Mouse (Mus musculus): ENCODE data around the gene Yeats4. TPM values are rescaled to one million over a fixed set of nuclear protein-coding genes. Genes with fewer than 3 reads are reported as not detected.
"Not testable (repeated sequence)": the region's sequence is repeated elsewhere in the genome, so short reads cannot be mapped to it uniquely, and the experiment has no call there.

Yeats4 gene
- polyA plus RNA-seq, 1 experiment from 2014 or later: 144 TPM

DNA sequence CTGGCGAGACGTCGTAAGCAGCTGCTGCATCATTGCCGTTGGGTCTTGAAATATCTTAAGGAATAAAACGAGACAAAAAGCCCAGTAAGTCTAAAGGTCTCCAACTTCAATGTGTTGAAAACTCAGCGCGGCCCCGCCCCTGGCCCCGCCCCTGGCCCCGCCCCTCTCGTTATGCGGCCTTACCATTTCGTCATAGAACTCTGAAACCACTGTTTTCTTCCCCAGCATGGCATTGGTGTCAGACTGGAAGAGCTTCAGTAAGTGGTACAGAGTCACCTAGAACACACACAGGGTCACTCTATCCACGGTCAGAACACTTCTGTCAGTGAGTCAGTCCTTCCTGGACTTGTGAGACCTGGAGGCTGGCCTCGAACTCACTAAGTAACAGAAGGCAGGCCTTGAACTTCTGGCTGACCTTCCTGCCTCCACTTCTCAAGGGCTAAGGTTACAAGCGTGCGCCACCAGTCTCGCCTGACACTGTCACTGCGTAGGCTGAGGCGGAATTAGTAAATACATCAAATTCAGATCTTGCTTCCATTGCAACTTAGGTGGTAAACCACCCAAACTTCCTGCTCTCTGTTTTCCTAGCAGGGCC lies 7.0 kb downstream of the Yeats4 start:
- no peak overlapping the region for H3K27ac ChIP-seq
- ATAC-seq (ENCODE audit: low FRiP score): no peak
- WGBS: 82% methylated on average over 20 of the region's 20 CpGs
- no peak overlapping the region for H3K9ac ChIP-seq
- no peaks in the 10 kb centered on the region for H3K9me3 ChIP-seq
- H3K4me3 ChIP-seq (replicated peaks): no peak overlapping the region
- H3K4me2 ChIP-seq: no peak overlapping the region
- peaks cover 8% of the 10 kb centered on the region for H3K4me1 ChIP-seq
- H3K27me3 ChIP-seq: no peaks in the 10 kb centered on the region
- H3K36me3 ChIP-seq (replicated peaks): peaks cover 84% of the 10 kb centered on the region

- Histone ChIP-seq H3K36me3 (replicated peaks) (peaks cover 78% of the 10 kb centered on the region), H3K4me1 (0 out of 2 replicates have a peak, but pooled peaks cover 4% of the 10 kb centered on the region), H3K9ac (no peak overlapping the region), H3K4me2 (no peak overlapping the region), H3K9me3 (no peaks in the 10 kb centered on the region), H3K27me3 (no peaks in the 10 kb centered on the region), H3K4me3 (replicated peaks) (no peak overlapping the region), H3K27ac (no peak overlapping the region)
- 68% methylated on average over 5 of the region's 5 CpGs for WGBS
- no peak; the same call in 1 of the 2 replicates for ATAC-seq (ENCODE audit: low FRiP score)
These were observed 7.5 kb downstream of the Yeats4 start for GRCm38 (mm10) chr10:117216793-117217192.

GRCm38 (mm10) chr10:117216132-117216495 lies 8.2 kb downstream of the Yeats4 start:
- H3K4me3 ChIP-seq (replicated peaks): no peak overlapping the region
- peaks cover 72% of the 10 kb centered on the region for H3K36me3 ChIP-seq (replicated peaks)
- no peaks in the 10 kb centered on the region for H3K4me1 ChIP-seq
- no peak overlapping the region for H3K4me2 ChIP-seq
- no peak overlapping the region for H3K27ac ChIP-seq
- H3K9ac ChIP-seq: no peak overlapping the region
- no peak for ATAC-seq (ENCODE audit: low FRiP score)
- WGBS: 98% methylated on average over 9 of the region's 9 CpGs
- H3K9me3 ChIP-seq: no peaks in the 10 kb centered on the region
- no peaks in the 10 kb centered on the region for H3K27me3 ChIP-seq

- 95% methylated on average over 25 of the region's 25 CpGs for WGBS
- Histone ChIP-seq H3K9me3 (no peaks in the 10 kb centered on the region), H3K4me2 (no peak overlapping the region), H3K4me1 (no peaks in the 10 kb centered on the region), H3K27me3 (no peaks in the 10 kb centered on the region), H3K9ac (no peak overlapping the region), H3K36me3 (replicated peaks) (peaks cover 68% of the 10 kb centered on the region), H3K4me3 (replicated peaks) (no peak overlapping the region), H3K27ac (no peak overlapping the region)
- no peak for ATAC-seq (ENCODE audit: low FRiP score)
These were observed 8.7 kb downstream of the Yeats4 start for GRCm38 (mm10) chr10:117215409-117216131.

- no peak overlapping the region for H3K4me3 ChIP-seq (replicated peaks)
- no peak overlapping the region for H3K4me2 ChIP-seq
- no peak overlapping the region for H3K27ac ChIP-seq
- no peak overlapping the region for H3K9ac ChIP-seq
- peaks cover 26% of the 10 kb centered on the region for H3K36me3 ChIP-seq (replicated peaks)
- WGBS: 88% methylated on average over 6 of the region's 6 CpGs
- no peaks in the 10 kb centered on the region for H3K4me1 ChIP-seq
- no peaks in the 10 kb centered on the region for H3K9me3 ChIP-seq
- ATAC-seq (ENCODE audit: low FRiP score): no peak
- no peaks in the 10 kb centered on the region for H3K27me3 ChIP-seq
These were observed 13.3 kb downstream of the Yeats4 start for GRCm38 (mm10) chr10:117211023-117211422.

DNA sequence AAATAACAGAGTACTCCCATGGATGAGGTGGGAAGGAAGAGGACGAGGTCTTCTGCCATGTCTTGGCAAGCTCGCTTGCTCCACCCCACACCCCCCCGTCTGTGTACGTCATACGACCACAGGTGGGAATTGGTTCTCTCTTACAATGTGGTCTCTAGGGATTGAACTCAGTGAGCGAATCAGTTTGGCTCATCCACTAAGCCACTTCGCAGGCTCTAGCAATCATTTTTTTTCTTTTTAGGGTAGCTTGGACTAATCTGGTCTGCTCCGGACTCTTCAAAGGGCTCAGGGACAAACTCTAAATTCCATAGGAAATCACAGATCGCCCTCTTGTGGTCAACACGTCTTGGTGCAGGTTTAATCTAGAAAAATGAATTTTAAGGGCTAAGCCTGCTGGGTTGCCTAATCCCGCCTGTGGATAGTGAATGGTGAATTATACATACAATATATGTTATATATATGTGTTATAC lies 14.8 kb downstream of the Yeats4 start:
- H3K27ac ChIP-seq: no peak overlapping the region
- peaks cover 11% of the 10 kb centered on the region for H3K36me3 ChIP-seq (replicated peaks)
- H3K4me3 ChIP-seq (replicated peaks): peak overlapping the region; percentile 27
- no peaks in the 10 kb centered on the region for H3K9me3 ChIP-seq
- H3K9ac ChIP-seq: peak overlapping the region; percentile 21; the same call in 1 of the 2 replicates
- peak overlapping the region; percentile 41 for H3K4me2 ChIP-seq
- H3K4me1 ChIP-seq: no peaks in the 10 kb centered on the region
- WGBS: 12% methylated on average over 11 of the region's 11 CpGs
- no peaks in the 10 kb centered on the region for H3K27me3 ChIP-seq
- ATAC-seq (ENCODE audit: low FRiP score): peak; percentile 72

DNA sequence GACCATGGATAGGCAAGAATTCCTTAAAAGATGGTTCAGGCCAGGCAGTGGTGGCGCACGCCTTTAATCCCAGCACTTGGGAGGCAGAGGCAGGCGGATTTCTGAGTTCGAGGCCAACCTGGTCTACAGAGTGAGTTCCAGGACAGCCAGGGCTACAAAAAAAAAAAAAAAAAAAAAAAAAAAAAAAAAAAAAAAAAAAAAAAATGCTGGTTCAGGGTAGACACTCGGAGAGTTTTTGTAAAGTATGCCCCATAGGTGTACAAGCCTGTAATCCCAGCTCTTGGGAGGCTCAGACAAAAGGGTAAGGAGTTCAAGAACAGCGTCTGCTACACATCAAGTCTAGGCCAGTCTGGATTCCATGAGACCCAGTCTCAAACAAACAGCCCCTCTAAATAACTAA lies 15.5 kb downstream of the Yeats4 start:
- not testable (repeated sequence) for H3K9ac ChIP-seq; H3K27ac ChIP-seq; H3K4me1 ChIP-seq; H3K4me2 ChIP-seq; H3K36me3 ChIP-seq (replicated peaks); H3K4me3 ChIP-seq (replicated peaks); H3K9me3 ChIP-seq; H3K27me3 ChIP-seq; ATAC-seq (ENCODE audit: low FRiP score)
- WGBS: 98% methylated on average over 6 of the region's 6 CpGs

DNA sequence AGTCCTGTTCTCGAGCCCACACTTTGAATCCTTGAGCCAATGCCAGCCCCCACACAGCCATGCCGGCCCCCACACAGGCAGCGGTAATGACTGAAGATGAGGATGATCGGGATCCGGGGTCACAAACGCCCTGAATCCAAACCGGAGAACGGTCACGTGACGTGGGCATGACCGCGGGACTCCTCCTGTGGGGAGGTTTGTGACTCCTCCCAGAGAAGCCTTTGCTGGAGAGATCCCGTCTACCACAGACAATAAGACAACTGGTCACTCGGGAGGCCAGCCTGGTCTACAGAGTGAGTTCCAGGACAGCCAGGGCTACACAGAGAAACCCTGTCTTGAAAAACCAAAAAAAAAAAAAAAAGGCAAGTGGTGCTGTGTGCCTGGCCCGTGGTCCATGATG lies 16.1 kb downstream of the Yeats4 start:
- H3K4me2 ChIP-seq: no peak overlapping the region
- no peak overlapping the region for H3K9ac ChIP-seq
- H3K9me3 ChIP-seq: no peaks in the 10 kb centered on the region
- H3K4me3 ChIP-seq (replicated peaks): no peak overlapping the region
- no peak overlapping the region for H3K27ac ChIP-seq
- H3K27me3 ChIP-seq: no peaks in the 10 kb centered on the region
- WGBS: 81% methylated on average over 15 of the region's 15 CpGs
- no peaks in the 10 kb centered on the region for H3K4me1 ChIP-seq
- H3K36me3 ChIP-seq (replicated peaks): peaks cover 3% of the 10 kb centered on the region; the same call in 1 of the 2 replicates
- no peak for ATAC-seq (ENCODE audit: low FRiP score)

DNA sequence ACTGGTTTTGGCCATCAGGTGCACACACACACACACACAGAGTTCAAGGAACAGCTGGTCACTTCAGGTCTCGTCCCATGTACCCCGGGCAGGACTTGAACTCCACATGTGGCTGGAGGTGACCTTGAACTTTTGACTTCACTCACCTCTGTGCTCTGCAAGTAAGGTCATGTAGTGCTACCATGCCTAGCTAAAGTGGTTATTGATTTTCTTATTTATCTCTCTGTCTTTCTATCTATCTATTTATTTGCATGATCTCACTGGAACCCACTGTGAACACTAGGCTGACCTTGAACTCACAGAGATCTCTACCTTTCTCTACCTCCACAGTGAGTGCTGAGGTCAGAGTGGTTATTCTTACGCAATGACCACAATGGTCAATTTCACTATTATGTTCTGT lies 18.2 kb downstream of the Yeats4 start:
- Histone ChIP-seq H3K27ac (no peak overlapping the region), H3K36me3 (replicated peaks) (no peaks in the 10 kb centered on the region), H3K4me1 (no peaks in the 10 kb centered on the region), H3K4me3 (replicated peaks) (no peak overlapping the region), H3K9me3 (no peaks in the 10 kb centered on the region), H3K4me2 (no peak overlapping the region), H3K27me3 (no peaks in the 10 kb centered on the region), H3K9ac (no peak overlapping the region)
- 95% methylated on average over 3 of the region's 3 CpGs for WGBS
- no peak for ATAC-seq (ENCODE audit: low FRiP score)

DNA sequence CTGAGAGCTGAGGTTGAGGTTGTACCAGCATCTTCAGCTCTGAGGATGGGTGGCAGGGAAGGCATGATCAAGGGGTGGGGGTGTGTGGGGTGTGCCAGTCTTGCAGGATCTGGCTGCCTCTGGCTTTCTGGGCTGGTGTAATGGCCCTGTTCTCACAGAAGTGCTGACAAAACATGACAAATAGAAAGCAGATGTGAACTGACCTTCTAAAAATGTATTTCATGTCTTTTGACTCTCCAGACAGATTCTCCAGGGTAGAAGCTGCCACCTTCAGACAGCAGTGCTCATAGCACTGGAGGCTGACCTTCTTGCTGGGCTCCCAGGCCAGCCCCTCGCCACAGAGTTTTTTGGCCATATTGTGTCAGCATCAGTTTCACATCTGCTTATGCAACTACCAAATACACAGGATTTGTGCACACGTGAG lies 20.7 kb downstream of the Yeats4 start:
- no peak overlapping the region for H3K4me3 ChIP-seq (replicated peaks)
- peaks cover 5% of the 10 kb centered on the region; the same call in 1 of the 2 replicates for H3K4me1 ChIP-seq
- no peaks in the 10 kb centered on the region for H3K27me3 ChIP-seq
- no peaks in the 10 kb centered on the region for H3K9me3 ChIP-seq
- H3K4me2 ChIP-seq: no peak overlapping the region
- no peak overlapping the region for H3K27ac ChIP-seq
- H3K9ac ChIP-seq: no peak overlapping the region
- no peaks in the 10 kb centered on the region for H3K36me3 ChIP-seq (replicated peaks)
- no peak for ATAC-seq (ENCODE audit: low FRiP score)
- 91% methylated on average over 2 of the region's 2 CpGs for WGBS

GRCm38 (mm10) chr10:117202981-117203557 lies 21.2 kb downstream of the Yeats4 start:
- no peak for ATAC-seq (ENCODE audit: low FRiP score)
- WGBS: 90% methylated on average over 17 of the region's 17 CpGs
- Histone ChIP-seq H3K9ac (no peak overlapping the region), H3K4me2 (no peak overlapping the region), H3K4me3 (replicated peaks) (no peak overlapping the region), H3K4me1 (peaks cover 5% of the 10 kb centered on the region; the same call in 1 of the 2 replicates), H3K36me3 (replicated peaks) (no peaks in the 10 kb centered on the region), H3K27ac (no peak overlapping the region), H3K9me3 (no peaks in the 10 kb centered on the region), H3K27me3 (no peaks in the 10 kb centered on the region)

GRCm38 (mm10) chr10:117199701-117200100 lies 24.6 kb downstream of the Yeats4 start:
- Histone ChIP-seq H3K4me2 (no peak overlapping the region), H3K9ac (no peak overlapping the region), H3K36me3 (replicated peaks) (no peaks in the 10 kb centered on the region), H3K9me3 (no peaks in the 10 kb centered on the region), H3K27me3 (no peaks in the 10 kb centered on the region), H3K4me1 (peaks cover 5% of the 10 kb centered on the region; the same call in 1 of the 2 replicates), H3K4me3 (replicated peaks) (no peak overlapping the region), H3K27ac (no peak overlapping the region)
- 63% methylated on average over 3 of the region's 3 CpGs for WGBS
- no peak for ATAC-seq (ENCODE audit: low FRiP score)
